Mouse (Mus musculus) spleen, postnatal 10 days (tissue): ENCODE results near the gene Lins1.

Source experiments
- DNase-seq, 2 experiments: peaks; one replicate each; pipeline ENCODE4 v3.0.0; 2021 to 2022; ENCODE audit warnings: low spot score in 2 of 2

Gene Lins1

GRCm38 (mm10) chr7:66689620-66690360, at the start of gene Lins1:
Gene Lins1 (plus strand): TSS chr7:66689889.
- DNase-seq = peak; percentile 87 to 96

- DNase-seq = no peak
Observed at GRCm38 (mm10) chr7:66645736-66646135, 44.0 kb upstream of the Lins1 start.

GRCm38 (mm10) chr7:66649181-66649580, 40.5 kb upstream of the Lins1 start:
- no peak for DNase-seq

- DNase-seq = no peak
Observed at GRCm38 (mm10) chr7:66650883-66651282, 38.8 kb upstream of the Lins1 start.

GRCm38 (mm10) chr7:66652216-66652615, 37.5 kb upstream of the Lins1 start:
- DNase-seq = no peak

GRCm38 (mm10) chr7:66653596-66653995, 36.1 kb upstream of the Lins1 start:
- DNase-seq = no peak

GRCm38 (mm10) chr7:66655471-66655870, 34.2 kb upstream of the Lins1 start:
- DNase-seq = no peak

GRCm38 (mm10) chr7:66660291-66660690, 29.4 kb upstream of the Lins1 start:
- no peak for DNase-seq

GRCm38 (mm10) chr7:66660972-66661371, 28.7 kb upstream of the Lins1 start:
- DNase-seq = no peak

- peak; percentile 55 to 78 for DNase-seq
Observed at GRCm38 (mm10) chr7:66661572-66661971, 28.1 kb upstream of the Lins1 start.

- DNase-seq = no peak
Observed at GRCm38 (mm10) chr7:66663548-66663947, 26.1 kb upstream of the Lins1 start.

- DNase-seq = no peak
Observed at GRCm38 (mm10) chr7:66667064-66667463, 22.6 kb upstream of the Lins1 start.

- DNase-seq = no peak
Observed at GRCm38 (mm10) chr7:66675800-66676199, 13.9 kb upstream of the Lins1 start.

GRCm38 (mm10) chr7:66682119-66682863, 7.4 kb upstream of the Lins1 start:
- no peak for DNase-seq

- DNase-seq = no peak
Observed at GRCm38 (mm10) chr7:66688721-66689120, 968 bp upstream of the Lins1 start.

- no peak for DNase-seq
Observed at GRCm38 (mm10) chr7:66689294-66689619, 432 bp upstream of the Lins1 start, which contains the start of gene Asb7. Gene Asb7 (minus strand): TSS chr7:66689596.

GRCm38 (mm10) chr7:66694467-66694866, 4.8 kb downstream of the Lins1 start:
- DNase-seq = no peak

GRCm38 (mm10) chr7:66702721-66703120, 13.0 kb downstream of the Lins1 start:
- DNase-seq = no peak

- no peak for DNase-seq
Observed at GRCm38 (mm10) chr7:66704631-66705030, 14.9 kb downstream of the Lins1 start.

- no peak for DNase-seq
Observed at GRCm38 (mm10) chr7:66711166-66711565, 21.5 kb downstream of the Lins1 start.

GRCm38 (mm10) chr7:66724514-66724913, 34.8 kb downstream of the Lins1 start:
- no peak for DNase-seq

- no peak for DNase-seq
Observed at GRCm38 (mm10) chr7:66724954-66725353, 35.3 kb downstream of the Lins1 start.

- no peak for DNase-seq
Observed at GRCm38 (mm10) chr7:66728072-66728471, 38.4 kb downstream of the Lins1 start.
